Mouse (Mus musculus): Measurements from ENCODE around the gene Dhx30. TPM values are rescaled to one million over a fixed set of nuclear protein-coding genes. Genes with fewer than 3 reads are reported as not detected.
A peak's percentile ranks its signal among the peaks of the same experiment; 100 is the strongest.
"Not testable (repeated sequence)": the region's sequence is repeated elsewhere in the genome, so short reads cannot be mapped to it uniquely, and the experiment has no call there.

The Dhx30 gene
- total RNA-seq (2017), result 63.0 and 78.6 TPM in 2 replicates

DNA sequence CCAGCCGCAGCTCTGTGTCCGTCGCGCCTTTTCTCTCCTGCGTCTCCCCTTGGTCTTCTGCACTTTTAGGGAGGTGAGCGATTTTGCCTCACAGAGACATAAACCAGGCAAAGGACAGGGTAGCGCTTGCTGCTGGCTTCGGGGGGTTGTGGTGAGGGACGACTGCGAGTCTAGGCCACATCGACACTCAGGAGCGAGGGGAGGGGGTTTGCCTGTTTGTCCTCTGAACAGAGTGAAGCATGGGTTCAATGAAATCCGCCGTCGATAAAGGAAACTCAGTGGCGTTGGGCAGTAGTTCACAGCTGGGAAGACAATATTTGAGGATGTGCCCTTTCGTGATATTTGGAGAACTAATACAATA, at the start of gene Dhx30:
Dhx30 (minus strand) TSS at position 52 of the 361 bp plus-strand sequence.
- ATAC-seq (replicated peaks in 1 of 2; ENCODE audit: insufficient read depth in 1 of 2, low FRiP score in 2 of 2, low TSS enrichment in 1 of 2, low read depth in 1 of 2, poor library complexity in 2 of 2, severe bottlenecking in 2 of 2), result 0 out of 4 replicates have a peak, but pooled peaks of 1 of the 2 experiments have one; percentile 16

DNA sequence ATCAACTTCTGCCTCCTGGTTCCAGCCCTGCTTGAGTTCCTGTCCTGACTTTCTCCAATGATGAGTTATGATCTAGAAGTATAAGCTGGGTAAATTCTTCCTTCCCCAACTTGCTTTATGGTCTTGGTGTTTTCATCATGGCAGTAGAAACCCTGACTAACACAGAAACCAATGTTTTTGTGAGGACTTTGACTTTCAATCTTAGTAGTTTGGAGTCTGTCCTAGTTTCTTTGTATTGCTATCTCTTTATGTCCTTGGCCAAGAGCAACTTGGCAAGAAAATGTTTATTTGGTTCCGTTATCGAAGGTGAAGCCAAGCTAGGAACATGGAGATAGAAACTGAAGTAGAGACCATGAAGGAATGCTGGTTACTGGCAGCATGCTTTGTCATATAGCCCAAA, 45.4 kb upstream of the Dhx30 start:
- ATAC-seq (replicated peaks in 1 of 2; ENCODE audit: insufficient read depth in 1 of 2, low FRiP score in 2 of 2, low TSS enrichment in 1 of 2, low read depth in 1 of 2, poor library complexity in 2 of 2, severe bottlenecking in 2 of 2), result no peak

DNA sequence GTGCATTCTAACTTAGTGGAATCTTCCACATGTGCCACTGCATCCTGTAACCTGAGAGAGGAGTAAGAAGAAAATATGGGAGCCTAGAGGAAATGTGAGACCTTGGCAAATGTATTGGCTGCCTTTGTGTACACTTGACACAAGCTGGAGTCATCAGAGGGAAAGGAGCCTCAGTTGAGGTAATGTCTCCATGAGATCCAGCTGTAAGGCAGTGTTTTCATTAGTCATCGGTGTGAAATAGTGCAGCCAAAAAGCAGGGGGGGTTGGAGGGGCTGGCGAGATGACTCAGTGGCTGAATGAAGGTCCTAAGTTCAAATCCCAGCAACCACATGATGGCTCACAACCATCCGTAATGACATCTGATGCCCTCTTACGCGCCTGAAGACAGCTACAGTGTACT, 44.8 kb upstream of the Dhx30 start:
- no peak for ATAC-seq (replicated peaks in 1 of 2; ENCODE audit: insufficient read depth in 1 of 2, low FRiP score in 2 of 2, low TSS enrichment in 1 of 2, low read depth in 1 of 2, poor library complexity in 2 of 2, severe bottlenecking in 2 of 2)

DNA sequence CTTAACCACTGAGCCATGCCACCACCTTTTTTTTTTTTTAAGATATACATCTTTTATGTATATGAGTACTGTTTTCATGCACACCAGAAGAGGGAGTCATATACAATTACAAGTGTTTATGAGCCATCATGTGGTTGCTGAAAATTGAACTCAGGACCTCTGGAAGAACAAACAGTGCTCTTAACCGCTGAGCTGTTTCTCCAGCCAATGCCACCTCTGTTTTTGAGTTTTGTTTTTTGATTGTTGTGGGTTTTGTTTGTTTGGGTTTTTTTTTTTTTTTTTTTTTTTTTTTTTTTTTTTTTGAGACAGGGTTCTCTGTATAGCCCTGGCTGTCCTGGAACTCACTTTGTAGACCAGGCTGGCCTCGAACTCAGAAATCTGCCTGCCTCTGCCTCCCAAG, 42.9 kb upstream of the Dhx30 start:
- not testable (repeated sequence) for ATAC-seq (replicated peaks in 1 of 2; ENCODE audit: insufficient read depth in 1 of 2, low FRiP score in 2 of 2, low TSS enrichment in 1 of 2, low read depth in 1 of 2, poor library complexity in 2 of 2, severe bottlenecking in 2 of 2)

DNA sequence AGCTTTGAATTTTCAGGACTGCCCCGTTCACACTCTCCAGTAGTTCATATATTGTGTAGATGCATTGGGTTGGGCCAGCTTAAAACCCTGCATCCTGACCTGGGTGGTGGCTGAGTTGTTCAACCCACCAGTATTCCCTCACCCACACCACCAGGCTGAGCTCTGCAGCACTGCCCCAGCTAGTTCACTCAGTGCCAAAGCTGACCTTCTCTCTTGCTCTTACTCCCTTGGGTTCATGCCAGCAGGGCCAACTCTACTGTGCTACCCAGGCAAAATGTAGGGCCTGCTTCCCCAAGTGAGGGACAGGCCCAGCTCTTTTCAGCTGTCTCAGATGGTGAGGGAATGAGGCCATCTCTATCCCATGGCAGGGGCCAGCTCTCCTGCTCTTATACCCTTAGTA, 41.4 kb upstream of the Dhx30 start:
- ATAC-seq (replicated peaks in 1 of 2; ENCODE audit: insufficient read depth in 1 of 2, low FRiP score in 2 of 2, low TSS enrichment in 1 of 2, low read depth in 1 of 2, poor library complexity in 2 of 2, severe bottlenecking in 2 of 2), result no peak

- ATAC-seq (replicated peaks in 1 of 2; ENCODE audit: insufficient read depth in 1 of 2, low FRiP score in 2 of 2, low TSS enrichment in 1 of 2, low read depth in 1 of 2, poor library complexity in 2 of 2, severe bottlenecking in 2 of 2), result no peak
Observed at GRCm38 (mm10) chr9:110148598-110148997, 31.0 kb upstream of the Dhx30 start.

DNA sequence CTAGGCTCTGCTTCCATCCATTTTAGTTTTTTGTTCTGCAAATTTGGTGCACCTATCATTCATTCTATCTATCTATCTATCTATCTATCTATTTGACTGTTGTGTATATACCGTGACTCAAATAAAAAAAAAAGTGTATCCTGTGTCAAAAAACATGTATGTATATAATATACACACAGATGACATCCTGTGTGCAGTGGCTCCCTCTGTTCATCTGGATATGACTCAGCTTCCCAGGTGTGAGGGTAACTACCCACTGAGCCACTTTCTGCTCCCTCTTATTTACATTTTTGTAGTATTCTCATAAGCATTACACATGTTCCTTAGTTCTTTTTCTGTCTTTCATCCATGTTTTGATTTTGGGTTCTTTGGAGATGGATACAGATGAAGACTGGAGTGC, 24.5 kb upstream of the Dhx30 start:
- ATAC-seq (replicated peaks in 1 of 2; ENCODE audit: insufficient read depth in 1 of 2, low FRiP score in 2 of 2, low TSS enrichment in 1 of 2, low read depth in 1 of 2, poor library complexity in 2 of 2, severe bottlenecking in 2 of 2), result no peak

DNA sequence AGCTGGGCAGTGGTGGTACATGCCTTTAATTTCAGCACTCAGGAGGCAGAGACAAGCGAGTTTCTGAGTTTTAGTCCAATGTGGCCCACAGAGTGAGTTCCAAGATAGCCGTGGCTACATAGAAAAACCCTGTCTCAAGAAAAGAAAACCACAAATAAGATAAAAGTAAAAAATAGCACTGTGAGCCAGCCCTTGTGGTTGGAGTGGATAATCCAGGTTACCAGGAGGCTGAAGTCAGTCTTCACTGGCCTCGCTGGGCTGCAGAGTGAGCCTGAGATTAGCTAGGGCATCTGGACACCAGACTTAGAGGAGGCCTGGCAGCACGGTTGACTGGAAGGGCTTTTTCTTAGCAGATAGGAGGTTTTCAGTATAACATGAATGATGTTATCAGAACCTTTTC, 21.5 kb upstream of the Dhx30 start:
- peak in 1 of 2 experiments; percentile 53; a peak in 1 of 4 replicates for ATAC-seq (replicated peaks in 1 of 2; ENCODE audit: insufficient read depth in 1 of 2, low FRiP score in 2 of 2, low TSS enrichment in 1 of 2, low read depth in 1 of 2, poor library complexity in 2 of 2, severe bottlenecking in 2 of 2)

DNA sequence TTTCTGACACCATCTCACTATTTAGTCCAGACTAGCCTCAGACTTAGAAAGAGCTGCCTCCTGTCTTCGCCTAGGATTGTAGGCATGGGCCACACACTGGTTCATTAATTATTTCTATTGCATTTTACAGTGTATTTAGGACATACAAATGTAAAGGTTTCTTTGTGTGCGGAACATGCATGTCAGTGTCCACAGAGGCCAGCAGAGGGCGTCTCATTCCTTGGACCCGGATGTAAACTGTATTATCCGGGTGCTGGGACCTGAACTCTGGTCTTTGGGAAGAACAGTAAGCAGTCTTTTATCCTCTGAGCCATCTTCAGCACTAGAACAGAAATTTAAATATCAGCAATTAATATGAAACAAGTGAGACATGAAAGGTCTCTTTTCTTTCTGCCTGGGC, 16.5 kb upstream of the Dhx30 start:
- no peak for ATAC-seq (replicated peaks in 1 of 2; ENCODE audit: insufficient read depth in 1 of 2, low FRiP score in 2 of 2, low TSS enrichment in 1 of 2, low read depth in 1 of 2, poor library complexity in 2 of 2, severe bottlenecking in 2 of 2)

DNA sequence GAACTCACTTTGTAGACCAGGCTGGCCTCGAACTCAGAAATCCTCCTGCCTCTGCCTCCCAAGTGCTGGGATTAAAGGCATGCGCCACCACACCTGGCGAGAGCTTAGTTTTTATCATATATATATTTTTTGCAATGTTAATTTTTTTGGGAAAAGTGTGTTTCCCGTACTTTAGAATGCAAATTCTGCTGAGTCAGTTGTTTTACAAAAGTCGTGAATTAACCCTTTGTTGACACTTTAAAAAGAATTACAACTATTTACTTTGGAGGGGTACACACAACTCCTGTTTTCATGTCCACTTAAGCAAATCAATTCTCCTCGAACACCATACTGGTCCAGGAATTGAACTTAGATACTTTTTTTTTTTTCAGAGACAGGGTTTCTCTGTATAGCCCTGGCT, 15.3 kb upstream of the Dhx30 start:
- no peak for ATAC-seq (replicated peaks in 1 of 2; ENCODE audit: insufficient read depth in 1 of 2, low FRiP score in 2 of 2, low TSS enrichment in 1 of 2, low read depth in 1 of 2, poor library complexity in 2 of 2, severe bottlenecking in 2 of 2)

DNA sequence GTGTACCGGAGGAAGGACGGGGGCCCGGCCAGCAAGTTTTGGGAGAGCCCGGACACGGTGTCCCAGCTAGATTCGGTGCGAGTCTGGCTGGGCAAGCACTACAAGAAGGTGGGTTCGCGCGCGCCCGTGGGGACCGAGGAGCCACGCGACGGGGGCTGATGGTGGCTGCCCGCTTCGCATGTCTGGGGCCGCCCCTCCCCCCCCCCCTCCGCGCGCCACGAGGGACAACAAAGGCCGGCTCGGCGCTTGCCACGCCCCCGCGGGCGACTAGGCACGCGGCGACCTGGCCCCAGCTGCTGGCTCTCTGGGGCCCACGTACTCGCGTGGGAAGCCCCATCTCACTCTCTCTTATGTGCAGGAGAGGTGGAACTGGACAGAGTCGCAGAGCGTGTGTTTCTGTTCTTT, 14.6 kb upstream of the Dhx30 start:
- ATAC-seq (replicated peaks in 1 of 2; ENCODE audit: insufficient read depth in 1 of 2, low FRiP score in 2 of 2, low TSS enrichment in 1 of 2, low read depth in 1 of 2, poor library complexity in 2 of 2, severe bottlenecking in 2 of 2), result peak in 1 of 2 experiments; percentile 38; a peak in 1 of 4 replicates

GRCm38 (mm10) chr9:110131525-110132197, 14.0 kb upstream of the Dhx30 start:
- ATAC-seq (replicated peaks in 1 of 2; ENCODE audit: insufficient read depth in 1 of 2, low FRiP score in 2 of 2, low TSS enrichment in 1 of 2, low read depth in 1 of 2, poor library complexity in 2 of 2, severe bottlenecking in 2 of 2), result peak; percentile 97 to 99

GRCm38 (mm10) chr9:110130896-110131524, 13.4 kb upstream of the Dhx30 start:
- no peak for ATAC-seq (replicated peaks in 1 of 2; ENCODE audit: insufficient read depth in 1 of 2, low FRiP score in 2 of 2, low TSS enrichment in 1 of 2, low read depth in 1 of 2, poor library complexity in 2 of 2, severe bottlenecking in 2 of 2)

DNA sequence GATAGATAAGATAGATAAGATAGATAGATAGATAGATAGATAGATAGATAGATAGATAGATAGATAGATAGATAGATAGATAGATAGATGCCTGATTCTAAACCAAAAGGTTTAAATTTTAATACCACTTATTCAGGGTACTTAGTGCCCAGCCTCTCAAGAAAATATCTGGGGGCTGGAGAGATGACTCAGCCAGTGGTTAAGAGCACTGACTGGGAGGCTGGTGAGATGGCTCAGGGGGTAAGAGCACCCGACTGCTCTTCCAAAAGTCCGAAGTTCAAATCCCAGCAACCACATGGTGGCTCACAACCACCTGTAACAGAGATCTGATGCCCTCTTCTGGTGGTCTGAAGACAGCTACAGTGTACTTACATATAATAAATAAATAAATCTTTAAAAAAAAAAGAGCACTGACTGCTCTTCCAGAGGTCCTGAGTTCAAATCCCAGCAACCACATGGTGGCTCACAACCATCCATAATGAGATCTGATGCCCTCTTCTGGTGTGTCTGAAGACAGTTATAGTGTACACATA, 6.4 kb upstream of the Dhx30 start:
- not testable (repeated sequence) for ATAC-seq (replicated peaks in 1 of 2; ENCODE audit: insufficient read depth in 1 of 2, low FRiP score in 2 of 2, low TSS enrichment in 1 of 2, low read depth in 1 of 2, poor library complexity in 2 of 2, severe bottlenecking in 2 of 2)

DNA sequence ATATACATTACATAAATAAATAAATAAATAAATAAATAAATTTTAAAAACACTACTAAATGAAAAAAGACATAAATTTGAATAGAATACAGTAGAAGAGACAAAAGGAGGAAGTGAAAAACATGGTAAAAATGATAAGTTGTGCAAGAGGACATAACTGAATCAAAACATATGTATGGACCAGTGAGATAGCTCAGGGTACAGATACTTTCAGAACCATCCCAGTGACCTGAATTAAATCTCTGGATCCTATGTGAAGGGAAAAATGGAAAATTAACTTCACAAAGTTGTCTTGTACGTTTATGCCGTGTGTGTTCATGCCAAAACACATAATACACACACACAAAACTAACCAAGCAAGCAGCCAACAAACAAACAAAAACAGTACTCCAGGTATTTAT, 5.7 kb upstream of the Dhx30 start:
- ATAC-seq (replicated peaks in 1 of 2; ENCODE audit: insufficient read depth in 1 of 2, low FRiP score in 2 of 2, low TSS enrichment in 1 of 2, low read depth in 1 of 2, poor library complexity in 2 of 2, severe bottlenecking in 2 of 2), result no peak

- ATAC-seq (replicated peaks in 1 of 2; ENCODE audit: insufficient read depth in 1 of 2, low FRiP score in 2 of 2, low TSS enrichment in 1 of 2, low read depth in 1 of 2, poor library complexity in 2 of 2, severe bottlenecking in 2 of 2), result no peak
Observed at GRCm38 (mm10) chr9:110121424-110121823, 3.8 kb upstream of the Dhx30 start.

DNA sequence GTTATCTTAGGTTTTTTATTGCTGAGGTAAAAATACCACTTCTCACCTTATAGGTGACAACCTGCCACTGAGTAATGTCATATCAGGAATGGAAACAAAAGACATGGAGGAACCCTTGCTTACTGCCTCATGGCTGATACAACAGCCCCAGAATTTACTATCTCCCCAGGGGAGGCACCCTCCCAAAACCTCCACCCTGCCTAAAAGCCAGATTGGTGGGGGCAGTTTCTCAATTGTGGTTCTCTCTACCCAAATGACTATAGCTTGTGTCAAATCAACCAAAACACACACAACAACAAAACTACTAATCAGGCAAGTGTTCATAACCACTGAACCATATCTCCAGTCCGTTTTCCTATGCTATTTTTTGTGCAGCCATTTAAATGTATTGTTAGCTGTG, 619 bp upstream of the Dhx30 start:
- no peak for ATAC-seq (replicated peaks in 1 of 2; ENCODE audit: insufficient read depth in 1 of 2, low FRiP score in 2 of 2, low TSS enrichment in 1 of 2, low read depth in 1 of 2, poor library complexity in 2 of 2, severe bottlenecking in 2 of 2)

GRCm38 (mm10) chr9:110116977-110117778, 452 bp downstream of the Dhx30 start, which contains the start of gene Smarcc1:
Gene Smarcc1, plus strand, starts transcription at chr9:110117708.
- peak; percentile 83 to 92 for ATAC-seq (replicated peaks in 1 of 2; ENCODE audit: insufficient read depth in 1 of 2, low FRiP score in 2 of 2, low TSS enrichment in 1 of 2, low read depth in 1 of 2, poor library complexity in 2 of 2, severe bottlenecking in 2 of 2)
